Mouse (Mus musculus) CD8-positive naive resting alpha-beta T cell, adult 57 days (primary cell): ENCODE measurements around the gene Gm5114. TPM values are rescaled to one million over a fixed set of nuclear protein-coding genes. Genes with fewer than 3 reads are reported as not detected.

ENCODE experiments used
- total RNA-seq: library from RNA; stranded (reverse); gene quantifications from one replicate; pipeline ENCODE4 v1.2.4, GENCODE M21; 2023

Gm5114 gene
- total RNA-seq, result not detected

GRCm38 (mm10) chr7:39413060-39413459 lies at the start of gene Gm5114:
Gene Gm5114 (minus strand): TSS chr7:39413160.

Other genes with a start within 250 kb of the Gm5114 start
- gene Zfp619, start 104.6 kb upstream of the Gm5114 start, total RNA-seq, result 3.8 TPM